8 mouse cellular contexts compared by ENCODE assay signal in genomic region chr3:96262979-96263550, GRCm38 (mm10). TPM values are rescaled to one million over a fixed set of nuclear protein-coding genes. Genes with fewer than 3 reads are reported as not detected.
DNase-seq lines count a peak whose midpoint lies in the region; ATAC-seq and TF ChIP-seq lines count a peak whose summit lies in the region.

TSS of gene Hist2h4 (minus strand) at chr3:96263311.

- H3K9me3 ChIP-seq in G1E (replicated peaks) = no peaks in the 10 kb centered on the region
- H3K9me3 ChIP-seq in forebrain, embryonic 15.5 days = no peaks in the 10 kb centered on the region
- H3K9me3 ChIP-seq in neural tube, embryonic 14.5 days (ENCODE audit: control insufficient read depth, low read length) = no peaks in the 10 kb centered on the region

- ATAC-seq in G1E (ENCODE audit: extremely low read depth, insufficient number of reproducible peaks, low FRiP score, poor library complexity, severe bottlenecking) = peak; percentile 67
- peak; percentile 91 for ATAC-seq in forebrain, embryonic 15.5 days (replicated peaks)
- ATAC-seq in neural tube, embryonic 14.5 days (ENCODE audit: low read depth) = peak; percentile 91

- intact Hi-C loops in heart, postnatal 25 days (cut with DNase I) = loop anchor here (1.0 to 2.0 kb wide), 2 partner anchors 15 to 22 kb away; partner anchors contain the start of gene Hist2h2aa2

- no peaks in the 10 kb centered on the region for H3K27me3 ChIP-seq in G1E (ENCODE audit: insufficient read depth, low read length)
- no peaks in the 10 kb centered on the region for H3K27me3 ChIP-seq in forebrain, embryonic 15.5 days
- H3K27me3 ChIP-seq in neural tube, embryonic 14.5 days (ENCODE audit: control insufficient read depth, insufficient read depth, low read length) = no peaks in the 10 kb centered on the region
- no peaks in the 10 kb centered on the region; the same call in 1 of the 2 replicates for H3K27me3 ChIP-seq in testis, adult 2 months (ENCODE audit: control insufficient read depth, insufficient read depth, low read length)

- no peak for TF ChIP-seq CTCF in G1E (IDR thresholded peaks at IDR 0.05; ENCODE audit: low read depth, low read length)
- TF ChIP-seq CTCF in testis, adult 2 months (IDR thresholded peaks at IDR 0.05; ENCODE audit: control insufficient read depth, insufficient read depth, insufficient replicate concordance, low read depth, low read length) = no peak

- WGBS in forebrain, embryonic 15.5 days = under 1% methylated on average over 40 of the region's 40 CpGs
- under 1% methylated on average over 36 of the region's 40 CpGs for WGBS in neural tube, embryonic 14.5 days

- H3K4me1 ChIP-seq in G1E (ENCODE audit: insufficient read depth, low read depth, low read length) = peaks cover 62% of the 10 kb centered on the region
- peaks cover 27% of the 10 kb centered on the region for H3K4me1 ChIP-seq in forebrain, embryonic 15.5 days
- peaks cover 16% of the 10 kb centered on the region; the same call in 1 of the 2 replicates for H3K4me1 ChIP-seq in neural tube, embryonic 14.5 days (ENCODE audit: control insufficient read depth, insufficient read depth, low read length)
- H3K4me1 ChIP-seq in testis, adult 2 months (ENCODE audit: control insufficient read depth, insufficient read depth, low read length) = peaks cover 6% of the 10 kb centered on the region

- DNase-seq in G1E (ENCODE audit: low spot score) = peak; percentile 59
- peak; percentile 97 for DNase-seq in cerebellum, adult 11-12 months
- peak; percentile 94 for DNase-seq in heart, postnatal 25 days (ENCODE audit: low spot score)
- DNase-seq in layer of hippocampus, adult 18-20 months (ENCODE audit: low spot score in 2 of 2) = peak; percentile 95 to 99
- DNase-seq in lung, adult 18-20 months = peak; percentile 97 to 98

- peak within 1 kb of the TSS; percentile 80 for H3K9ac ChIP-seq in forebrain, embryonic 15.5 days (replicated peaks)
- H3K9ac ChIP-seq in neural tube, embryonic 14.5 days (replicated peaks; ENCODE audit: low read depth, low read length) = peak within 1 kb of the TSS; percentile 84

- H3K36me3 ChIP-seq in G1E (replicated peaks) = no peaks in the 10 kb centered on the region
- H3K36me3 ChIP-seq in forebrain, embryonic 15.5 days = no peaks in the 10 kb centered on the region
- H3K36me3 ChIP-seq in neural tube, embryonic 14.5 days (ENCODE audit: control insufficient read depth, insufficient read depth, low read length) = no peaks in the 10 kb centered on the region
- H3K36me3 ChIP-seq in testis, adult 2 months (ENCODE audit: control insufficient read depth, insufficient read depth, low read length) = no peaks in the 10 kb centered on the region

- H3K27ac ChIP-seq in forebrain, embryonic 15.5 days (replicated peaks) = peak within 1 kb of the TSS; percentile 99
- peak within 1 kb of the TSS; percentile 97 for H3K27ac ChIP-seq in neural tube, embryonic 14.5 days (ENCODE audit: low read depth, low read length)
- peak within 1 kb of the TSS; percentile 83 for H3K27ac ChIP-seq in testis, adult 2 months (ENCODE audit: control insufficient read depth, insufficient read depth, low read depth, low read length)

- TF ChIP-seq POLR2A in testis, adult 2 months (IDR thresholded peaks at IDR 0.05; ENCODE audit: control insufficient read depth, low read depth, low read length) = peak; percentile 74; the same call in 1 of the 2 replicates

- peak within 1 kb of the TSS; percentile 75 for H3K4me3 ChIP-seq in G1E (ENCODE audit: low read depth, low read length)
- peak within 1 kb of the TSS; percentile 66 for H3K4me3 ChIP-seq in forebrain, embryonic 15.5 days
- H3K4me3 ChIP-seq in neural tube, embryonic 14.5 days (ENCODE audit: low read depth, low read length) = peak within 1 kb of the TSS; percentile 61
- H3K4me3 ChIP-seq in testis, adult 2 months (ENCODE audit: control insufficient read depth, low read depth, low read length) = peak within 1 kb of the TSS; percentile 87

- H3K4me2 ChIP-seq in forebrain, embryonic 15.5 days (replicated peaks) = peak within 1 kb of the TSS; percentile 63
- peak within 1 kb of the TSS; percentile 77 for H3K4me2 ChIP-seq in neural tube, embryonic 14.5 days (ENCODE audit: low read depth, low read length)

RNA-seq across cellular contexts. Expression of gene Hist2h4, which starts in this region (rescaled TPM):
- 490 and 543 TPM in 2 replicates for total RNA-seq in G1E (2014; fragmentation: Nextera tagmentation)
- 66.6 and 93.8 TPM in 2 replicates for total RNA-seq in G1E (2017)
- polyA plus RNA-seq in G1E (2012) = 1.8 and 9.3 TPM in 2 replicates
- 10.1 and 10.9 TPM in 2 replicates for polyA plus RNA-seq in forebrain, embryonic 15.5 days (2015; fragmentation: Nextera tagmentation; extraction: Ambion mirVana)
- 10 to 100 TPM; 14.4 to 16.9 TPM for total RNA-seq in heart, postnatal 25 days (2021)
- total RNA-seq in layer of hippocampus, adult 18-20 months (2021) = 10 to 100 TPM; 33.3 to 33.7 TPM
- polyA plus RNA-seq in neural tube, embryonic 14.5 days (2014; fragmentation: Nextera tagmentation; extraction: Ambion mirVana) = 4.2 TPM in 2 replicates
- 0.42 and 0.43 TPM in 2 replicates for polyA plus RNA-seq in testis, adult 2 months (2012; rRNA removed)

Comparison
In these comparisons a context has a peak if more than half of its experiments do, and no peak if none do; other contexts are left out.
1. Peak in every context shown above with its lines: DNase-seq, ATAC-seq, H3K4me3 ChIP-seq and H3K27ac ChIP-seq.